Mouse (Mus musculus): ENCODE results near the gene Smbd1.

DNA sequence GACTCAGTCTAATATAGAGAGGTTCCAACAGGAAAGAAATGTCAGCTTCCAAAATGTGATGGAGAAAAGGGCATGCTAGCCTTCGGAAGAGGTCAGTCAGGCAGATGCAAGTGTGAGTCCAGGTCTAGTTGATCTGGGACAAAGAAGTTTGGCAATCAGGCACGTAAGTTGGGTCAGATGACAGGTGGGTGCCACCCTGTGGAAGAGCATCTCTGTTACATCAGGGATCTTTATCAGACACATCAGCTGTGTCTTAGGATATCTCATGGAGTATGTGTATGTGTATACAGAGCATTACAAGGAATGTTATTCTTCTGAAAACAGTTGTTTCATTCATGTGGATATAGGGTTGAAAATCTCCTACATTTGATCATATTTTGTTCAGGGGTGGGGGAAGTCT lies 45.7 kb downstream of the Smbd1 start:
- TF ChIP-seq RCOR1 (conservative IDR thresholded peaks at IDR 0.05; ENCODE audit: low read depth, low read length) (no peak), POLR2A (IDR thresholded peaks at IDR 0.05; ENCODE audit: low read depth, low read length) (no peak), CHD1 (IDR thresholded peaks at IDR 0.05; ENCODE audit: low read depth, low read length) (no peak)
